Mouse (Mus musculus) telencephalon, adult 2 months (tissue): ENCODE results near the gene Cdpf1.
"Not testable (repeated sequence)": the region's sequence is repeated elsewhere in the genome, so short reads cannot be mapped to it uniquely, and the experiment has no call there.

Experiments used
- DNase-seq: peaks from one replicate; pipeline ENCODE4 v3.0.0-alpha.2; 2011; ENCODE audit warnings: low read depth, low spot score

The Cdpf1 gene

GRCm38 (mm10) chr15:85808434-85808833 is 3.1 kb downstream of the Cdpf1 start:
- DNase-seq = no peak

- no peak for DNase-seq
These were observed 3.5 kb downstream of the Cdpf1 start for GRCm38 (mm10) chr15:85808031-85808430.

- no peak for DNase-seq
These were observed 4.1 kb downstream of the Cdpf1 start for GRCm38 (mm10) chr15:85807404-85807803.

GRCm38 (mm10) chr15:85806886-85807285 is 4.6 kb downstream of the Cdpf1 start:
- DNase-seq = no peak

DNA sequence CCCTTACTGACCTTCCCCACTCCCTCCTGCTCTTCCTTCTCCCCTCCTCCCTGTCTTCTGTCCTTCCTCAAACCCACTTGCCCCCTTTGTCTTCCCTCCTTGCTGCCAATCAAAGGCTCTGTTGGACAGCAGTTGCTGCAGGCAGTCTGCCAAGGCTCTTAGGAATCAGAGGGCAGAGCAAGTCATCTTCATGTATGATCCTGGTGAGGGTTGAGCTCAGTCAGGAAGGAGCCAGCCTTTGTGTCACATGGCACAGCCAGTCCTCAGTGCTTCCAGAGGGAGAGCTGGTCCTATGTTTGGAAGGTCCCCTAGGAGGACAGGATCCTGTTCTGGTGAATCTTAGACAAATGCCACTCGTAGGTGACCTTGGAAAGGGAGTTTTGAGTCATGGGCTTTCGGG is 8.6 kb downstream of the Cdpf1 start:
- no peak for DNase-seq

DNA sequence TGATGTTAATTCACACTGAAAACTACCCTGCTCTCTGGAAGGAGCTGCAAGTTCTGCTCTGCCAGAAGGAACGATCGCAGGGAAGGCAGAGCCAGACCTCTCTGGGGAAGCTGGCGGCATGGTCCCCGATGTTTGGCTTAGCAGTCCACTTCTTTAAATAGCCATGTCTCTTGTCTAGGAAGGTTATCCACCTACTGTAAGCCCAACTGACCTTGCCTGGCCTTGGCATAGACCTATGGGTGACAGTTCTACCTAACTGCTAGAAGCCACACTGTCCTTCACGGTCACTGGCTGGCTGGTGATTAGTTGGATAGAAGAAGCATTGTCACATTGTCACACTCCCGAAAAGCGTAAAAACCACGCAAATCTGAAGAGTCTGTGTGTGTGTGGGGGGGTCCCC is 12.8 kb downstream of the Cdpf1 start:
- no peak for DNase-seq

DNA sequence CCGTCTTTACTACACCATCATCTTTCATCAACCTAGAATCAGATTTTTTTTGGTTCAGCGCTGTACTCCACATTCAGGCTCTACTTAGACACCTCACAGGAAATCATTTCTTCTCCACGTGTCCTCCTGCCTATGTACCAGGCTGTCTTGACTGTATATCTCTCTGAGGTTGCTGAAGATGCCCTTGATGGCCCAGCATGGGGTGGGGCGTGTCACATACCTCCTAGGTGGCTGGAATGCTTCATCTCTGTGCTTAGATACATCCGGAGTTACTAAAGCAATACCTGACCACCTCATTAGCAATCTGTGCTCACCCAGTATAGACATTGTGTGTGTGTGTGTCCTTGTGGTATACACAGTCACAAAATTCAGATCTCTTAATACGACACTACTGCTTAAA is 16.0 kb downstream of the Cdpf1 start:
- DNase-seq = no peak

GRCm38 (mm10) chr15:85792819-85793218 is 18.7 kb downstream of the Cdpf1 start:
- DNase-seq = no peak

DNA sequence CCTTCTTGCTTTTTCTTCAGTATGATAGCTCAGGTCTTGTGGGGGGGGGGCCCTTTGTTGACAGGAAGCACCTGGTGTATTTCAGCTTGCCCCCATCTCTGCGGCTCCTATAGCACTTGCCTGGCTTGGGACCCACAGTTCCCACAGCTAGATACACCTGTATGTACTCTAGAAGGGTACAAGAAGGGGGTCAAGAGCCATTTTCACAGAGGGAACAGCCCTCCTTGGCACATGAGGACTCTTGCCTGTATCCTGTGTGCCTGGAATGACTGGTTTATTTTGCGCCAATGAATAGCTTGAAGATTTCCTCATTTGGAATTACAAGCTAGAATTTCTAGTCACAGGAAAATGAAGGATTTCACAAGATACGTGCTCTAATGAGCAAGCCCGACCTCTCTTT is 20.0 kb downstream of the Cdpf1 start:
- no peak for DNase-seq

DNA sequence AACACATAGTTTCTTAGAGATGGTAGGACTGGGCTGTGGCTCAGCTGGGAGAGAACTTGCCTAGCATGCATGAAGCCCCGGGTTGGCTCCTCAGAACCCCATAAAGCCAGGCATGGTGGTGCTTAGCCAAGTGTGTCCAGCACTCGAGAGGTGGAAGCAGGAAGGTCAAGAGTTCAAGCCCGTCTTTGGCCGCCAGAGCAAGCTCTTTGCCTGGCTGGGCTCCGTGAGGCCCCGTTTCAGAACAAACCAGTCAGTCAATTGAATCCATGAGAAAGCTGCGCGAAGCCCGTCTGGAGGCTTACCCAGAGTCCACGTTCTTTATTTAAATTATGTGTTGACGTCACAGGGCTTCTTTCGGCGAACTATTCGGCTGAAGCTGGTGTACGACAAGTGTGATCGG is 22.9 kb downstream of the Cdpf1 start:
- DNase-seq = no peak

DNA sequence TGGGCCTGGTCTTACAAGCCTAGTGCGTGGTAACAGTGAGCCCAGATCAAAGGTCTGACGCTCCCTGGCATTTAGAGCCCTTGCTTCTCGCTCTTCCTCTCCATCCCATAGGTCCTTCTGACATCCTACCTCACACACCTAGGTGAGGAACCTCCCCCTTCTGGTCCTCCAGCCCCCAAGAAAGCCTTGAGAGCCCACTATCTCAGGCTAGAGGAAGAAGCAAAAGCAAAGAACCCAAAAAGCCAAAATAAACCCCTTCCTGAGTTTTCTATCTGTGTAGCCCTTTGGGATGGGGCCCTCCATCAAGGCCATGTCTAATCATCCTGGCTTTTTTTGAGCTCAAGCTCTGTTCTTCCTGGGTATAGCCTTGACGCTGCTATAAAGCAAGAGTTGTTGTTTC is 23.4 kb downstream of the Cdpf1 start:
- no peak for DNase-seq

- no peak for DNase-seq
These were observed 24.0 kb downstream of the Cdpf1 start for GRCm38 (mm10) chr15:85787482-85787881.

DNA sequence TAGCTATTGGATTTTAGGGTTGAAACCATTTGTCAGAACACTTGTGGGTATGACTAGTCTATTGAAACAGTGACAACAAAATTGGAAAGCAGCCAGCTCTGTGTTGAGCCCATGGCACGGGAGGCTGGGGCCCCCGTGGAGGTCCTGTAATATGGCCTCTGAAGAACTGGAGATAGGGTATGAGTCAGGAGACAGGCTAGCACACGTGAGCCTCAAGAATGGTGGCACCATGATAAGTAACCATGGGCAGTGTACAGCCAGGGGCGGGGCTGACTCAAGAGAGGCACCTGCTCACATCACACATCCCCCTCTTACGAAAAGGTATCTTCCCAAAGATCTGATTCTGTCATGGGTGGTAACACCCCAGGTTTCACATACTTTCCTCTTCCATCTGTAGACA is 24.8 kb downstream of the Cdpf1 start:
- DNase-seq = no peak

- DNase-seq = no peak
These were observed 27.2 kb downstream of the Cdpf1 start for GRCm38 (mm10) chr15:85784341-85784740.

DNA sequence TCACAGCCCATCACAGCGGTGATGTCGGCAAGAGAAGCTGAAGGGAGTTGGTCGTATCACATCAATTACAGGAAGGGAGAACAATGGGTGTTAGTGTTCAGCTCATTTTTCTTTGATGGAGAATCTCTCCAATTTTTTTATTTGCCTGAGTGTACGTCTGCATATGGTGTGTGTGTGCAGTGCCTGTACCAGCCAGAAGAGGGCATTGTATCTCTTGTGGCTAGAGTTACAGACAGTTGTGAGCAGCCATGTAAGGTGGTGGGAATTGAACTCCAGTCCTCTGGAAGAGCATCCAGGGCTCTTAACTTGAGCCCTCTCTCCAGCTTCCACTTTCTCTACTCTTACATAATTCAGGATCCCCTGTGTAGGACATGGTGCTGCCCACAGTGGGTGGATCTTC is 28.4 kb downstream of the Cdpf1 start:
- no peak for DNase-seq

- not testable (repeated sequence) for DNase-seq
These were observed 32.6 kb downstream of the Cdpf1 start for GRCm38 (mm10) chr15:85778891-85779290.

DNA sequence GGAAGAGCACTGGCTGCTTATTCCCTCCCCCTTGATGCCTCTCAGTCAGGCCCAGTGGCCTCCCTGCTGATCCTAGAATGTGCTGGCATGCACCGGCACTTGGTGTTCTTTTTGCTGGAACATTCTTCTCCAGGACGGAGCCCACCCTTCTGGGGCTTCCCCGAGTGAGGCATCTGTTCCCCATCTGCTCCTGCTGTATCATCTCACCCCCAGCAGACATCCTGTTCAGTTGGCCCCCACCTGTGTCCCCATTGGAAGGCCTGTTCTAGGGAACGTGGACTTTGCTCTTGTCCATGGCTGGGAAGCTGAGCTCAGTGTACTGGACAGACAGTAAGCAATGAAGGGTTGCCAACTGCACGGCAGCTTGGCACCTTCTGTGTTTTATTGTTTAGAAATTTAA is 34.7 kb downstream of the Cdpf1 start:
- no peak for DNase-seq

DNA sequence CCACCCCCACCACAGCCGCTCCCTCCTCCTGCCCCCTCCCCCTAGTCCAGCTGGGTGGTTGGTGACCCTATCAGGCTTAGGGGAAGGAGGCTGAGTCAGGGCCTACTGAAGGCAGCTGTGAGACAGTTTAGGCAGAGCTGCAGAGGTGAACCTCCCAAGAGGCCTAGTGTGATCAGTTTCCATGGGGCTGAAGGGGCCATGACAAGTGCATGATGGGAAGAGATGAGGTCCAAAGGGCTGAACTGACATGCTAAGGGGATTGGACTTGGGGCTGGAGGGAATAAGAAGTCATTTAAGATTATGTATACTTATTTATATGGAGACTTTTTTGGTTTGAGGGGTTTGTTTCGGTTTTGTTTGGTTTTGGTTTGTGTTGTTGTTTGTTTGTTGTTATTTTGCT is 35.3 kb downstream of the Cdpf1 start:
- DNase-seq = no peak

DNA sequence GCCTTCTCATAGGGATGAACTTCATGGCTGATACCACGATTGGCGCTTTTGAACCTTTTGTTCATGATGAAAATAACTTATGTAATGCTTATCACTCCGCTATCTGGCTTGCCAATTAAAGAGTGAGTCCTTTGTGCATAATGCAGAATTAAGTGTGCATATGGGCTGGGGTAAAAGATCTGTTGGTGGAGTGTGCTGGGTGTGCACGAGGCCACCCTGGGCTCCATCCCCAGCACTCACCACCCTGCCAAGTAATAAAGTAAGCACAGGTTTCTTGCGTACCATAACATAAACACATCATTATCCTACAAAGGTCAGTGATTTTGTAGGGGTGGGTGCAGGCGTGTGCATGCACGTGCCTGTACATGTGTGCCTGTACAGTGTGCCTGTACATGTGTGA is 36.5 kb downstream of the Cdpf1 start:
- DNase-seq = no peak

DNA sequence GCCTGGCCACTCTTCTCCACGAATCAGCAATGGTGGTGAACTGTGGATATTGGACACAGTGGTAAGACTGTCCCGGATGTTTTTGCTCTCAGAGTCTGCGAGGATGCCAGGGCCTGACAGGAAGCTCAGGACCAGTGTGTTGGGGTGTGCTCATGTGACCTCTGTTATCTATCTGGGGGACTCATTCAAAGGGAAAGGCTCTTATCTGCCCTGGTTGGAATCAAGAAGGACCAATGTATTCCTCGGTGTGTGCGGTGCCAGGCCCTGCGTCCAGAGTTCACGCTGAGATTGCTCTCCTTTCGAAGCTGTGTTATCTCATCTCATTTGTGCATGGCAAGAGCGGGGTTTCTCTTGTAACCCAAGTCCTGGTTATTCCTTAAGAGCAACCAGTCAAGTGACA is 37.1 kb downstream of the Cdpf1 start:
- no peak for DNase-seq

- DNase-seq = no peak
These were observed 39.3 kb downstream of the Cdpf1 start for GRCm38 (mm10) chr15:85772146-85772740.

GRCm38 (mm10) chr15:85771306-85772121 is 40.0 kb downstream of the Cdpf1 start:
- DNase-seq = no peak

GRCm38 (mm10) chr15:85768991-85769390 is 42.5 kb downstream of the Cdpf1 start:
- DNase-seq = no peak
